Mouse (Mus musculus): ENCODE results near the gene Fasn.
"Not testable (repeated sequence)": the region's sequence is repeated elsewhere in the genome, so short reads cannot be mapped to it uniquely, and the experiment has no call there.

Fasn gene

DNA sequence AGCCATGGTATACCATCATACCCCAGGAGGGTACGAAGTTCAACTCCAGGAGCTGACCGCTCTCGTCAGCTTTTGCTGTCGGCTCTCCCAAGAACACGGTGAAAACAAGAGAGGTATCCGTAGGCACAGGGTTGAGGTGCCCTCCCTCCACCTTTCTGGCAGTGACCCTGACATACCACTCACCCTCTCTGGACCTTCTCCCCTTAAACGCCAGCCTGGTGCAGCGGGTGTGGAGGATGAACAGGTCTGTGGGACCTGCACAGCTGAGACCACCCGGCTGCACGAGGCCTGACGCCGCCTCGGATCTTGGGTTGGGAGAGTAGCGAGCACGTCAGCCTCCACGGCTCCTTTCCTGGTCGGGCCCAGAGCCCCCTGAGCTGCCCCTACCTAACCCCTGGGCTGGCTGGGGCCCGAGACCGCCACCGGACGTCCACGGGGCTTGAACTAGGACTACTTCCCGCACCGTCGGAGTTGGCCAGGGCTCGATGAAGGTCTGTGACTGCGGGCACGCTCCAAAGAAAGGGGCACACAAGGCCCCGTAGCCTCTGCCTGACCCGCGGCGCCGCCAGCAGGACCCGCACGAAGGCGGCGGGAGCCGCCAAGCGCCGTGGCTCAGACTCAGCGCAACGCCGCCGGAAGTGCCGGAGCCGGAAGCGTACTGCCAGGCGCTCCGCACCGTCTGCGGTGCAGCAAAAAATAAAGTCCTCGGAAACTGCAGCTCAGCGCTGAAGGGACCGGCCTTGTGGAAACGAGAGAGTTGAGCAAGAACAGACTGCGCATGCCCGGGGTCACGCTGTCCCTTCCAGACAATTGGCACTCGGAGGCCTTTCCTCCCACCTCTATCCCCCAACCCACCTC is 28.4 kb downstream of the Fasn start, which contains the start of gene Dus1l:
TSS of gene Dus1l (minus strand) at position 648 of the 858 bp plus-strand sequence.
- peak; percentile 98 to 100 for DNase-seq

DNA sequence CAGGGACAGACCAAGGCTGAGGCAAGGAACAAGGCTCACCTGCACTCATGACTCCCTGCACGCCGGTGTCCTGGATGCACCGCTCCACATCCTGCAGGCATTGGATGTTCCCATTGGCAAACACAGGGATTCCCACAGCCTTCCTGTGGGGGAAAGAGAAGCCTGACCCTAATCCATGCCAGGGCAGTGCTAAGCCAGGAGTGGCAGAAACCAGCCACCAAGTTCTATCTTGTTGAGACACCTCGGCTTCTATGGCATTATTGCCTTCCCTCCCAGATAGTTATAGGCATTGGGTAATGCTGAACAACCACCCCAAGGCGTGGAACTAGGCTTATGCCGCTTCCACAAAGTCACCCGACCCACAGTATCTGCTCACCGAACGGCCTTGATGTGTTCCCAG is 31.7 kb downstream of the Fasn start:
- no peak for DNase-seq

DNA sequence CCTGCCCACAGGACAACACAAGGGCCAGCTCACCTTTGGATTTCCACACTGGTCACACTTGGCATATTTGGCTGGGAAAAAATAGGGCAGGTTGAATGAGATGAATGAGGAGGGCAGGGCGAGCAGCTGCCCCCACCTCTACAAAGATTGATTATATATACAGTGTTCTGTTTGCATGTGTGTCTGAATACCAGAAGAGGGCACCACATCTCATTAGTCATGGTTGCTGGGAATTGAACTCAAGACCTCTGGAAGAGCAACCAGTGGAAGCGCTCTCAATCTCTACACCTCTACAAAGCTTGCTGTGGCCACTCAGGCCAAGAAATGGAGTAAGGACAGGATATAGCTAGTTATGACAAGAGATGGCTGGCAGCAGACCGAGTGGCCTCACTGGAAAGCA is 34.5 kb downstream of the Fasn start:
- DNase-seq, result no peak

DNA sequence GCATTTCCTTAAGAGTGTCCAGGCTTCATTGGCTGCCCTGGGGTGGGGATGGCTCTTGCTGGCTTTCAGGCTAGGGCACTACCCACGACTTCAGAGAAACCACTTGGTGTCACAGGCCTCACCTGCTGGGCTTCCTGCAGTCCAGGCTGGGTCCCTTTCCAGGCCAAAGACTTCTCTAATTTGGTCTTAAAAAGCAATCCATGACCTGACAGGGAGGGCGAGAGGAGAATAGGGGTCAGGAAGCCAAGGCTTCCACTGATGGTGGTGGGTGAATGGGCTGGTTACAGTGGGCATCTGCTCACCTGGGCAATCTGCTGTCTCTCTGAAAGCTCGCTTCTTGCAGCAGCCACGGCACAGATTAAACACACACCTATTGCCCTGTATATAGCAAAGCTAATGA is 35.0 kb downstream of the Fasn start:
- no peak for DNase-seq

DNA sequence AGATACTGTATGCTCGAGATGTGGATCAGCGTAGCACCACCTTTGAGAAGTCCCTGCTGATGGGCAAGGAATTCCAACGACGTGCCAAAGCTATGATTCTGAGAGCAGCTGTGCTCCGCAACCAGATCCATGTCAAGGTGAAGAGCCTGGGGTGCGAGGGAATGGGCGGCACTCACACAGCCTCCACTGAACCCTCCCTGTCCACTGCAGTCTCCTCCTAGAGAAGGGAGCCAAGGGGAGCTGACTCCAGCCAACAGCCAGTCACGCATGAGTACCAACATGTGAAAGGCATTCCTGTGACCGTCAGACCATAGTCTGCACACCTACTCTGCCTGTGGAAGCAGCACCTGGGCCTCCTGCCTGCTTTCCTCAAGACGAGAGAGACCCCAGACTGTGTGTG is 35.9 kb downstream of the Fasn start:
- not testable (repeated sequence) for DNase-seq

DNA sequence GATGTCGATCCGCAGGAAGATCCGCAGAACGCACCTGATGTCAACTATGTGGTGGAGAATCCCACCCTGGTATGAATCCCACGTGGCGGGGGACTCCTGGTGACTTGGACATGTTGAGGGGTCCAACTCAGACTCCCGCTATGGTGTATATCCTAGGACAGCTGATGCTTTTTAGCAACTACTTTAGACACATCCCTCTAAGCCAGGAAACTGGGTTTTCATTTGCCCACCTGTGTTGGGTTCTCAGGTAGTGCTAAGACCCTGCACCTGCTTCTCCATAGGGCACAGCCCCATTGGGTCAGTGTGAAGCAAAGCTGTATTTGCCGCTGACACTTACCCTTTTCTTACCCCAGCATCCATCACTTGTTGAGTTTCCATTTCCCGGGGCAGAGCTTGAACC is 39.2 kb downstream of the Fasn start:
- DNase-seq, result no peak

DNA sequence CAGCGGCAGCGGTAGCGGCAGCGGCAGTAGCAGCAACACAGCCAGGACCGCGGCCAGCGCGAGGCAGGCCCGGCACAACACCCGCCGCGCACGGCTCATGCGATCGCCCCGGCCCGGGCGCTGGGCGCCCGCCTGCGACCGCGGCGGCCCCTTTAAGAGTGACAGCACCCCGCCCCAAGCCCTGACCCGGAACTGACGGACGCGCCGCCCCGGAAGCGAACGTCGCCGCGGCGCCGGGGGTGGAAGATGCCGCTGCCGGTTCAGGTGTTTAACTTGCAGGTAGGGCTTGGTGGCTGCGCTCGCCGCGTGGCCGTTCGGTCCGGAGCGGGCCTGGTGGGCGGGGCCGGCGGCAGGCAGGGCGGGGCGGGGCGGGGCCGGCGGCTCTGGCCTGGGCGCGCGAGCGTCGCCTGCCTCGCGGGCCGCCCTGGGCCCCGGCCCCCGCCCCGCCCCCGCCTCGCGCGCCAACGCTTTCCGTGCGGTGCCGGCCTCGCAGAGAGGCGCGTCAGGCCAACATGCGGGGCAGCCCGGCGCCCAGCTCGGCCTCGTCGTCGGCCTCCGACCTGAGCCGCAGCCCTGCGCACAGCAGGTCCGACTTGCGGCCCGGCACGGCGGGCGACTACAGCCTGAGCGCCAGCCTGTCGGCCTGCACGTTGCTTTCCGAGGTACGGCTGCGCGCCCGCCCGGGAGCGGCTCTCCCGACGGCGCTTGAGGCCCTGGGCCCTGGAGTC is 40.1 kb downstream of the Fasn start, which contains the start of the genes Rfng and Gps1:
TSS of gene Rfng (minus strand) at position 144 of the 728 bp plus-strand sequence.
TSS of gene Gps1 (plus strand) at position 209 of the 728 bp plus-strand sequence.
- peak; percentile 90 to 92 for DNase-seq

DNA sequence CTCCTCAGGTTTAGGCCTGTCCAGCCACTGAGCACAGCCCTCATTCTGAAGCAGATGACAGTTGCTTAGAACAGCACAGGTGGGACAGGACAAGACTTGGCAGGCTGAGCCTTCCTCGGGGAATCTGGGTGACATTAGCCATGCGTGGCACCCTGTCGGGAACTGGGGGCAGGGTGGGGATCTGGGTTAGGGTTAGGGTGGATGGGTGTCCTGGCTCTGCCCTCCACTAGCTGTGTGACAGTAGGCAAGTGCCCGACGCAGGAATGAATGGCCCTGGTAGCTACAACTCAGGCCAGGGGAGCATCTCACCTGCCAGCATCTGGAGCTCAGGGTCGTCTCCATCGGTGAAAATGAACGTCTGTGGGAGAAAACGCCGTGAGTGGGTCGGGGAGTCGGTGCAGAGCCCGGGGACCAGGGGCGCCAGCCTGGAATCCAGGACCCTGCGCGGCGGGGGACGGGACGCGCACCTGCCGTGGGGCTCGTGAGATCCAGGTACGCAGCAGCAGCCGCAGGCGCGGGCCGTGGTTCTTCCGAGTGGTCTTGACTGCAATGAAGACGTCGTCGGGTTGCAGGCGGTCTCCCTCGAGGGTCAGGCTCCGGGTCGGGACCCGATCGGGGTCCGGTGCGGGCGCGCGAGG is 40.8 kb downstream of the Fasn start:
- DNase-seq, result peak; percentile 57 to 62

DNA sequence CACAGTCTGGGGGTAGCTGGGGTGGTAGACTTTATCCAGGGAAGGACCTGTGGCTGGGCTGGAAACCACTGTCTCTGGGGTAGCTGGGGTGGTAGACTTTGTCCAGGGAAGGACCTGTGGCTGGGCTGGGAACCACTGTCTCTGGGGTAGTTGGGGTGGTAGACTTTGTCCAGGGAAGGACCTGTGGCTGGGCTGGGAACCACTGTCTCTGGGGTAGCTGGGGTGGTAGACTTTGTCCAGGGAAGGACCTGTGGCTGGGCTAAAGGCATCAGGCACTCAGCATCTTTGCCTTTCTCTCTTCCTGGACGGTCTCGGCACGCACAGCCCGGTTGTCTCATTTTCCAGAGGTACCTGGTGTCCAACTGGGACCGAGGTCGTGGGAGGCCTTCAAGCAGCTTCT is 43.0 kb downstream of the Fasn start:
- not testable (repeated sequence) for DNase-seq

DNA sequence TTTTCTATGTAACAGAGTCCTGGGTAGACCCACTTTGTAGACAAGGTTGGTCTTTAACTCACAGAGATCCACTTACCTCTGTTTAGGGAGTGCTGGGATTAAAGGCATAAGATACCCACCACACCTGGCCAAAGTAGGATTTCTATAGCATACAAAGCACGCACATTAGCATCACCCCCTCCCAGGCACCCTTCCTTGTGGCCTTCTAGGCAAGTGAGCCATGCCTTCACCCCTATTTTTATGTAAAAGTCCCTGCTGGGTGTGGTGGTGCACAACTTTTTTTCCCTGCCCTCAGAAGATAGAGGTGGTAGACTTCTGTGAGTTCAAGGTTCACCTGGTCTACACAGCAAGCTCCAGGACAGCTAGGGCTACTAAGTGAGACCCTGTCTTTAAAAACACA is 44.5 kb downstream of the Fasn start:
- no peak for DNase-seq

DNA sequence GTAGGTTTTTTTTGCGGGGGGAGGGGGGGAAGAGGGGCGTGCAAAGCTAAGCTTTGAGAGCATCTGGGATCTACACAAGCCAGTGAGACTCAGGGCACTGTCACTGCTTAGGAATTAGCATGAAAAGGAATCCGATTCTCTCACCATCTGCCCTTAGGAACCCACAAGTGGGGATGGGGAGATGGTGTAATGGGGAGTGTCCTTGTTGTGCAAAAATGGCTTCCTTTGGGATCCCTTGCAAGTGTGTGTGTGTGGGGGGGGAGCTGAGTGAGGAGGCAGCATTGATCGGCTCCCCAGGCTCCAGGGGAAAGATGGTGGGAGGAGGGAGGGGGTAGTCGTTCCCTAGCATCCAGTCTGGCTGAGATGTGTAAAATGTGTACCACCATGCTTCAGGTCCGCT is 47.2 kb downstream of the Fasn start:
- DNase-seq, result peak in 1 of 2 experiments; percentile 4

DNA sequence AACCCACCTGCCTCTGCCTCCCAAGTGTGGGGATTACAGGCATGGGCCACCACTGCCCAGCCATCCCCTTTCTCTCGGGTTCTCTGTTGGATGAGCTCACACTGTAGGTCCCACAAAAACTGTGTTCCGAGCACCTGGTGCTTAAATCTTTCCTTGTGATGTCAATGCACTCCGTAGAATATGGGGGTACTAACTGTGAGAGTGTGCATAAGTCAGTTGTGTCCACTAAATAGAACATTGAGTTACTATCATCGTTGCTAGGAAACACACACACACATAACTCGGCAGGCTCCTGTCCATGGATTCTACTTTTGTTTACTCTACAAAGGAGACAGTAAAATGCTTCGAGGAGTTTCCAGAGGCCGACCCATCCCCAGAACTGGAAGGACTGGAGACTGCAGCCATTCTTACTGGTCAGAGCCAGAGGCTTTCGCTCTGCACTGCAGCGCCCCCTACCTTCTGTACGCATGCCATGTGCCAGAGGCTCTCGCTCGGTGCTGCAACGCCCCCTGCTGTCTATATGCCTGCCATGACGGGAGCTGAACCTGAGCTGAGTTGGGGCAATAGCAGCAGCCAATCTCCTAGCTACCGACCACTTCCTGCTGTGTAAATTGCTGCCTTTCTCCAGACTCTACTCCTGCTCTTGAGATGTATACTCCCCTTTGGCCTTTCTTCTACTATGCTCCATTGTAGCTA is 48.4 kb downstream of the Fasn start:
- DNase-seq, result peak; percentile 97 to 99

DNA sequence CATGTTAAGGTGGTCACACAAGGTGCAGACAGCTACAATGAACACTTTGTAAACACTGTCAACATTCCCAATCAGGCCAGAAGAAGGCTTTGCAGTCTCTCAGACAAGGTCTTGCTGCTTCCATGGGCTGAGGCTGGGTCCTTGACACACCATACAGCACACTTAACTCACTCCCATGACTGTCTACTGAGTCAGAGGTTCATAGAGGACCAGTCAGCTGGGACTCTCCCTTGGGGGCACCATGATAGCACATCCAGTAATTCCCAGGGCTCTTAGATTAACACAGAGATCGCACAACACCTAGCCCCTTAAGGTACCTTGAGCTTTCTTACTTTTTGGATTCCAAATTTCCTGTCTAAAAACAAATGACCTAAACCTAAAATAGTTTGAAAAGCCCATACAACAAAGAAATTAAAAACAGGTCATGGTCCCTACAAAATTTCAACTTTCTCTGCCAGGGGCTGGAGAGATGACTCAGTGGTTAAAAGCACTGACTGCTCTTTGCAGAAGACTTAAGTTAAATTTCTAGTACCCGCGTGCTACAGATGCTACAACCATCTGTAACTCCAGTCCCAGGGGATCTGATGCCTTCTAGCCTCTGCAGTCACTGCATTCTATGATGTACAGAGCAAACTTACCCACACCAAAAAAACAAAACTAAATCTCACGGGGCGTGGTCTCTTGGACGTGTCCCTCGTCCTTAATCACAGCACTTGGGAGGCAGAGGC is 50.7 kb downstream of the Fasn start:
- no peak for DNase-seq

DNA sequence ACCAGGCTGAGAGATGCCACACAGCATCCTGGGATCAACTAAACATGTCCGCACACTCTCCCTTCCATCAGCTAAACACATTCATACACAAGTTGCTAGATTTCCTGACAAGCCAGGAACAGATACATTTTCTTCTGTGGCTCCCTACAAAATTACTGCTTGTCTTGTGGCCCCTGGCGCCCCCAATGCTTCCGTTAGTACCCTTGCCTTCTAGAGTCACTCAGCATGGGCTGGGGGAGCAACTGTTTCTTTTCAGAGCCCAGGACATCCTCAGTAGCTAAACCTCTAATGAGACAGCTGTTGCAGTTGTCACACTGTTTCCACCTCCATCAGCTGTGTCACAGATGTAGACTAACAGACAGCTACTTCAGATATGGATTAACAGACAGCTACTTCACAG is 51.6 kb downstream of the Fasn start:
- DNase-seq, result no peak

DNA sequence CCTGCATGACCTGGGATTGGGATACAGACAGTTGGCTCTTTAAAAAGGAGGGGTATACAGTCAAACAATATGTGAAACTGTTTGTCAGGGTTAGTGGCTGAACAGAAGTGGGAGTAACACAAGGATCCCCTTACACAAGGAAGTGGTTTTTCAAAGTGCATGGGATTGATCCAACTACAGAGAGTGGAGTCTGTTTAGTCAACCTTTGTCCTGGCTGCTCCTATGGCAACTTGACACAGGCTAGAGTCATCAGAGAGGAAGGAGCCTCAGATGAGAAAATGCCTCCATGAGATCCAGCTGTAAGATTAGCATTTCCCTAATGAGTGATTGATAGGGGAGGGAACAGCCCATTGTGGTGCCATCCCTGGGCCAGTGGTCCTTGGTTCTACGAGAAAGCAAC is 56.1 kb downstream of the Fasn start:
- DNase-seq, result no peak

DNA sequence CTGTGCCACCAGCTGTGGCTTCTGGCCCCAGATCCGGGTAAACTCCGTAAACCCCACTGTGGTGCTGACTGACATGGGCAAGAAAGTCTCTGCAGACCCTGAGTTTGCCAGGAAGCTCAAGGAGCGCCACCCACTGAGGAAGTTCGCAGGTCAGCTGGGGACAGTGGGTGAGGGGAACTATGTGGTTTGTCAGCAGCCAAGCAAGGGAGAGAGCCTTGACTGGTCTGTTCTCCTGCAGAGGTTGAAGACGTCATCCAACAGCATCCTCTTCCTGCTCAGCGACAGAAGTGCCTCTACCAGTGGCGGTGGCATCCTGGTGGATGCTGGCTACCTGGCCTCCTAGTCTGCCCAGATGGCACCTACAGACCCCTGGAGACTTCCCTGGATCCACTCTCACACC is 57.3 kb downstream of the Fasn start:
- not testable (repeated sequence) for DNase-seq

DNA sequence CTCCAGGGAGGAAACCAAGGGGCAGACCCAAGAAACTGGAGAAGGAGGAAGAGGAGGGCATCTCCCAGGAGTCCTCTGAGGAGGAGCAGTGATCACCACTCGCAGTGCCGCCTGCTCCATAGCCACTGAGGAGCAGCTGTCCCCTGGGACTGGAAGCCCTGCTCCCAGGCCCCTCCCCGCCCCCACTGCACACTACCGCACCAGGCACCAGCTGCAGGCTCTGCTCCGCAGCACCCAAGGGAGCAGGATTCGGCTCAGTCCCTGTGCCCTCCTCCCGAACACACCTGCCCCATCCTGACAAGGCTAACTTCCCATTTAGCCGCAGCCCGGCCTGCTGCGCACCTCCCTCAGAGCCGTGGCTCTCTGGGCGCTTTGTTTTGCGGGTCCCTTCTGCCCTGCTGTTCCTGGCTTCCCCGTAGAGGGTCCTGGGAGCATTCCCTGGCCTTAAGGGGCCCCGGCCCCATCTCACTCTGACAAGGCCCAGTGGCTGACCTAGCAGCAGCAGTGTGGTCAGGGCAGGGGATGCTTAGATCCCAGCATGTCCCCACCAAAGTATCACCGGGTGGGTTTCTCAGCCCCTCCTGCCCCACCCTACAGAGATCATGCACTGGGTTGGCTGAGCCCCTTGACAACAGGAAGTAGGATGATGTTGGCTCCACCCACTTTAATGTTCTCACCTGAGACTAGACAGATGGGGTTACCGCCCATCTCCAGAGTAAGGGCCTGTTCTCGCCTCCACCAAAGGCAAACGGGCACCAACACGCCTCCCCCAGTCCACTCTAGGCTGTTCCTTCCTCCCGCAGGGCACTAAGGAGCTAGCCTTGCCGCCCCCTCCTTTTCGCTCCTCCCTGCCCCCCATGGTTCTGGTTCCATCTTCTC is 61.0 kb downstream of the Fasn start:
- DNase-seq, result not testable (repeated sequence)

DNA sequence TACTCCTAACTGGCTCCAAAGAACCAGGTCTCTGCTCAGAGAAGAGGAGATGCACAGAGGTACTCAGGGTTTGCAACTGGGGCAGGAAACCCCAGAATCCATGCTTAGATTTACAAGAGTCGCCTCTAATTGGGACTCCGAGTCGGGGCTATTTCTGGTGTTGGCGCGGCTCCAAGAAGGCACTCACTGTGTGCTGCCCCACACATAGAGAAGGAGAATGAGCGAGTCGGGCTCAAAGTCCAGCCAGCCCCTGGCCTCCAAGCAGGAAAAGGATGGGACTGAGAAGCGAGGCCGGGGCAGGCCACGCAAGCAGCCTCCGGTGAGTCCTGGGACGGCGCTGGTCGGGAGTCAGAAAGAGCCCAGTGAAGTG is 61.7 kb downstream of the Fasn start, which contains the start of gene Hmga1b:
TSS of gene Hmga1b (plus strand) at position 123 of the 370 bp plus-strand sequence.
- not testable (repeated sequence) for DNase-seq

DNA sequence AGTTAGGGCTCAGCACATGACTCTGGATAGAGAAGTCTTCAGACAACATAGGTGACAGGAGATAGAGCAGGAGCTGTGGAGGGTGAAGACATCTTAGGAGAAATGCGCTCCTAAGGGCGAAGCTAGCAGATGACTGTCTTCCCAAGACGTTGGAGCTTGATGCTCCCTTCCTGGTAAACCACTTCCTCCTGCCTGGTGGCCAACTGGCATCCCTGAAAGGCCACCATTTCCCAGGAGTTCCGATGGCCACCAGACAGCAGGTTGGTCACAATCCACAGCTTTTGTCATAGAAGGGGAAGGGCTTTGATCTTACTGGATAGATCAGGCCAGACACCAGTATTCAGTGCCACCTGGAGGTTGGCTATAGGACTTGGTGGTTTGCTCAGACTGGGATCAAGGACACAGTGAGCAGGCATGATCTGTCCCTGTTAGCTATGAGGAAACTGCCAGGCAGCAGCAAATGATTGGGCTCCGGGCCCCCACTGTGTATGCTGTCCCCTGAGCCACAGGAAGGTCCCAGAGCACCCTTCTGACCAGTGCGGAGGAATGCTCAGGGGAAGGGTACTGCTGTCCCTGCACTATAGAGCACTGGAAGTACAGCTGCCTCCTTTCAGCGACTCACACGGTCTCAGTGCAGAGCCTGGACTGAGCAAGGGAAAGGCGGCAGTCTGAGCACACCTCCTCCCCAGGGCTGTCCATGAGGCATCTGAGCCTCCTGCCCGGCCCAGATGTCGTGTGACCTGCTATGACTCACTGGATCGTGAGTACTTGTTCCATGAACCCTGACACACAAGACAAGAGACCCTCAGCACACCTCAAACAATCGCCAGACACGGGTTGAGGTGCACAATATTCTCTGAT is 62.3 kb downstream of the Fasn start:
- no peak for DNase-seq

DNA sequence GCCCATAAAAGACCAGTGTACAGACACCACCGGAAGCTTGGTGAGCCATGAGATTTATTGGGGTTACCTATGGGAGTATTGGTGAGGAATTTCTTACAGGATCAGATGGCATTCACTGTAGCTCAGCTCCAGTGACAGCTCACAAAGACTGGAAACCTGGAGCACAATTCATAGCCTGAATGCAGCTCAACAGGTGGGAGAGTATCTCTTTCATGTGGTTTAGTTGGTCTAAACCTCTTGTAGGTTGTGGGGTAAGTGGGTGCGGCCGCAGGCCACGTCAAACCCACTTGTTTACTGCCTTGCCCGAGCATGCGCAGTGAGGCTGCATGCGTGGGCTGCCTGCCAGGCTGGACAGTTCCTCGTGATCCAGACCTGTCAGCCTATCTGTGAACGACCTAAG is 64.1 kb downstream of the Fasn start:
- DNase-seq, result no peak
